Mouse (Mus musculus): ENCODE measurements around the gene Eno1. TPM values are rescaled to one million over a fixed set of nuclear protein-coding genes. Genes with fewer than 3 reads are reported as not detected.

The Eno1 gene
- total and polyA plus RNA-seq, 2 experiments = 283 to 392 TPM

- Histone ChIP-seq H3K9ac (ENCODE audit: low read depth, low read length) (no peak overlapping the region), H3K79me2 (ENCODE audit: control insufficient read depth, insufficient read depth, low read length) (no peaks in the 10 kb centered on the region), H3K27ac (replicated peaks; ENCODE audit: insufficient read depth, low read depth, low read length) (no peak overlapping the region), H3K27me3 (ENCODE audit: control insufficient read depth, insufficient read depth, low read length) (no peaks in the 10 kb centered on the region), H3K4me1 (ENCODE audit: control insufficient read depth, insufficient read depth, low read length) (no peaks in the 10 kb centered on the region), H3K4me3 (ENCODE audit: insufficient read depth, low read depth, low read length) (no peak overlapping the region), H3K36me3 (ENCODE audit: control insufficient read depth, insufficient read depth, low read length) (no peaks in the 10 kb centered on the region)
- peak; percentile 95 for TF ChIP-seq CTCF (IDR thresholded peaks at IDR 0.05; ENCODE audit: low read depth, low read length)
- no peak for TF ChIP-seq POLR2A (IDR thresholded peaks at IDR 0.05; ENCODE audit: extremely low read depth, insufficient read depth, low read length)
- DNase-seq (ENCODE audit: extremely low read depth, low read depth, low spot score) = peak; percentile 94
- WGBS = 23% methylated on average over 20 of the region's 20 CpGs
Observed at GRCm38 (mm10) chr4:150257252-150258204, 21.0 kb downstream of the Eno1 start.

DNA sequence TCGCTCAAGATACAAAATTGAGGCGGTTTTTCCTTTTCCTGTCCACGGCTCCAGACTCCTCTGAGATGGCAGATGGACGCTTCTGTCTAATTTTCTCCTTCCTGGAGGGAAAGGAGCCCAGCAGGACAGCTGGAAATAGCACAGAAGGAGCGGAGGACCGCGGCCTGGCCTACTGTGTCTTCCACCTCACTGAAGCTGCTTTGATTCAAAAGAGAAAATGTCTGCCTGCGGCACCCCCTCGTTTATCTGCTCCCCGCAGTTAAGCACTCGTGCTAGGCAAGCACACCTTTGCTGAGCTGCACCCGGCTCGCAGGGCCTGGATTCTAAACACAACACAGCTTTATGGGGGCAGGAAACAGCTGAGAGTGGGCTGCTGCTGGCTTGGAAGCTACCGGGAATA, 21.9 kb downstream of the Eno1 start:
- Histone ChIP-seq H3K27ac (replicated peaks; ENCODE audit: insufficient read depth, low read depth, low read length) (no peak overlapping the region), H3K4me1 (ENCODE audit: control insufficient read depth, insufficient read depth, low read length) (no peaks in the 10 kb centered on the region), H3K4me3 (ENCODE audit: insufficient read depth, low read depth, low read length) (no peak overlapping the region), H3K36me3 (ENCODE audit: control insufficient read depth, insufficient read depth, low read length) (no peaks in the 10 kb centered on the region), H3K27me3 (ENCODE audit: control insufficient read depth, insufficient read depth, low read length) (no peaks in the 10 kb centered on the region), H3K79me2 (ENCODE audit: control insufficient read depth, insufficient read depth, low read length) (no peaks in the 10 kb centered on the region), H3K9ac (ENCODE audit: low read depth, low read length) (no peak overlapping the region)
- 83% methylated on average over 14 of the region's 14 CpGs for WGBS
- no peak for DNase-seq (ENCODE audit: extremely low read depth, low read depth, low spot score)
- no peak for TF ChIP-seq POLR2A (IDR thresholded peaks at IDR 0.05; ENCODE audit: extremely low read depth, insufficient read depth, low read length)
- no peak for TF ChIP-seq CTCF (IDR thresholded peaks at IDR 0.05; ENCODE audit: low read depth, low read length)

DNA sequence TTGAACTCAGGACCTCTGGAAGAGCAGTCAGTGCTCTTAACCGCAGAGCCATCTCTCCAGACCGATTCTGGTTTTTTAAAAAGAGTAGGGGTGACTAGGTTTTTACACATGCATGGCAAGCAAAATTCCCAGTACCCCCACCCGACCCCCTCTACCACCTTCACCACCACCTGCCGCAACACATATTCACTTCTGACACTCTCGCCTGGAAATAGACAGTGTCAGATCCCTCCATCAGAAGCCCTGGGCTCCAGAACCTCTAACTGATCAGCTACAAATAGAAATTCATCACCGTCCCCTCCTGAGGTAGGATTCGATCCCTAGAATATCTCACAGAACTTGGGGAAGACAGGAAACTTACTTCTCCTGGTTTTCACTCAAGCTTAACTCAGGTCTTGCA, 23.1 kb downstream of the Eno1 start:
- H3K27ac ChIP-seq (replicated peaks; ENCODE audit: insufficient read depth, low read depth, low read length) = no peak overlapping the region
- no peak overlapping the region for H3K4me3 ChIP-seq (ENCODE audit: insufficient read depth, low read depth, low read length)
- no peaks in the 10 kb centered on the region for H3K27me3 ChIP-seq (ENCODE audit: control insufficient read depth, insufficient read depth, low read length)
- TF ChIP-seq CTCF (IDR thresholded peaks at IDR 0.05; ENCODE audit: low read depth, low read length) (no peak), POLR2A (IDR thresholded peaks at IDR 0.05; ENCODE audit: extremely low read depth, insufficient read depth, low read length) (no peak)
- H3K9ac ChIP-seq (ENCODE audit: low read depth, low read length) = no peak overlapping the region
- WGBS = 92% methylated on average over 7 of the region's 7 CpGs
- H3K79me2 ChIP-seq (ENCODE audit: control insufficient read depth, insufficient read depth, low read length) = no peaks in the 10 kb centered on the region
- no peaks in the 10 kb centered on the region for H3K36me3 ChIP-seq (ENCODE audit: control insufficient read depth, insufficient read depth, low read length)
- no peak for DNase-seq (ENCODE audit: extremely low read depth, low read depth, low spot score)
- H3K4me1 ChIP-seq (ENCODE audit: control insufficient read depth, insufficient read depth, low read length) = no peaks in the 10 kb centered on the region

DNA sequence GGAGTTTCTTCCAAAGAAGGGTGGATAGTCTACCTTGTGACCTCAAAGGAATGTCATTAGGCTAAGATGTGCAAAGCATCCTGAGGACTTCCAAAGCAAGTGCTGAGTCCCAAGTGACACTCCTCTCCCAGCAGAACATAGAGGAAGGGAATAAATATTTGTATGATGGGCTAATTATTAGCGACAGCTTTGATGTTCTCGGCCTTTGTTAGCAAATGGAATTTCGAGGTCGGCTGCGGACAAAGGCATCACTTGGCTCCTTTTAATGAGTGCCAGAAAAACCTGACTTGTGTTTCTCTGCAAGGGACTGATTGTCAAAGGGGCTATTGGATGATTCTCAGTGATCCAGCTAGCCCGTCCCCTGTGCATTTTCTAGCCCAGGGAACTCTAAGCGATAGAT, 23.6 kb downstream of the Eno1 start:
- Histone ChIP-seq H3K27me3 (ENCODE audit: control insufficient read depth, insufficient read depth, low read length) (no peaks in the 10 kb centered on the region), H3K36me3 (ENCODE audit: control insufficient read depth, insufficient read depth, low read length) (no peaks in the 10 kb centered on the region), H3K4me1 (ENCODE audit: control insufficient read depth, insufficient read depth, low read length) (no peaks in the 10 kb centered on the region), H3K9ac (ENCODE audit: low read depth, low read length) (no peak overlapping the region), H3K27ac (replicated peaks; ENCODE audit: insufficient read depth, low read depth, low read length) (no peak overlapping the region), H3K79me2 (ENCODE audit: control insufficient read depth, insufficient read depth, low read length) (no peaks in the 10 kb centered on the region), H3K4me3 (ENCODE audit: insufficient read depth, low read depth, low read length) (no peak overlapping the region)
- no peak for TF ChIP-seq POLR2A (IDR thresholded peaks at IDR 0.05; ENCODE audit: extremely low read depth, insufficient read depth, low read length)
- TF ChIP-seq CTCF (IDR thresholded peaks at IDR 0.05; ENCODE audit: low read depth, low read length) = no peak
- 40% methylated on average over 7 of the region's 7 CpGs for WGBS
- DNase-seq (ENCODE audit: extremely low read depth, low read depth, low spot score) = no peak

- no peaks in the 10 kb centered on the region for H3K79me2 ChIP-seq (ENCODE audit: control insufficient read depth, insufficient read depth, low read length)
- TF ChIP-seq POLR2A (IDR thresholded peaks at IDR 0.05; ENCODE audit: extremely low read depth, insufficient read depth, low read length) = no peak
- 0 out of 2 replicates have a peak, but pooled peaks have one; percentile 11 for TF ChIP-seq CTCF (IDR thresholded peaks at IDR 0.05; ENCODE audit: low read depth, low read length)
- H3K4me1 ChIP-seq (ENCODE audit: control insufficient read depth, insufficient read depth, low read length) = no peaks in the 10 kb centered on the region
- no peak overlapping the region for H3K4me3 ChIP-seq (ENCODE audit: insufficient read depth, low read depth, low read length)
- H3K27me3 ChIP-seq (ENCODE audit: control insufficient read depth, insufficient read depth, low read length) = no peaks in the 10 kb centered on the region
- WGBS = 54% methylated on average over 6 of the region's 6 CpGs
- H3K27ac ChIP-seq (replicated peaks; ENCODE audit: insufficient read depth, low read depth, low read length) = no peak overlapping the region
- no peaks in the 10 kb centered on the region for H3K36me3 ChIP-seq (ENCODE audit: control insufficient read depth, insufficient read depth, low read length)
- DNase-seq (ENCODE audit: extremely low read depth, low read depth, low spot score) = no peak
- H3K9ac ChIP-seq (ENCODE audit: low read depth, low read length) = no peak overlapping the region
Observed at GRCm38 (mm10) chr4:150260745-150261144, 24.2 kb downstream of the Eno1 start.

GRCm38 (mm10) chr4:150262301-150262700, 25.8 kb downstream of the Eno1 start:
- TF ChIP-seq POLR2A (IDR thresholded peaks at IDR 0.05; ENCODE audit: extremely low read depth, insufficient read depth, low read length) (no peak), CTCF (IDR thresholded peaks at IDR 0.05; ENCODE audit: low read depth, low read length) (no peak)
- no peak overlapping the region for H3K4me3 ChIP-seq (ENCODE audit: insufficient read depth, low read depth, low read length)
- H3K27me3 ChIP-seq (ENCODE audit: control insufficient read depth, insufficient read depth, low read length) = no peaks in the 10 kb centered on the region
- 76% methylated on average over 8 of the region's 8 CpGs for WGBS
- H3K79me2 ChIP-seq (ENCODE audit: control insufficient read depth, insufficient read depth, low read length) = no peaks in the 10 kb centered on the region
- H3K4me1 ChIP-seq (ENCODE audit: control insufficient read depth, insufficient read depth, low read length) = no peaks in the 10 kb centered on the region
- H3K27ac ChIP-seq (replicated peaks; ENCODE audit: insufficient read depth, low read depth, low read length) = no peak overlapping the region
- H3K9ac ChIP-seq (ENCODE audit: low read depth, low read length) = no peak overlapping the region
- no peak for DNase-seq (ENCODE audit: extremely low read depth, low read depth, low spot score)
- no peaks in the 10 kb centered on the region for H3K36me3 ChIP-seq (ENCODE audit: control insufficient read depth, insufficient read depth, low read length)

Data from liver, adult 2 months (tissue).